Mouse (Mus musculus) embryo, embryonic 10 days (tissue): ENCODE data around the gene Rapgefl1.

Experiments
- DNase-seq: peaks from one replicate; pipeline ENCODE4 v3.0.0-alpha.2; 2015; ENCODE audit warnings: low spot score

Rapgefl1 gene

GRCm38 (mm10) chr11:98836651-98837141 is at the start of gene Rapgefl1:
Rapgefl1 (plus strand) TSS chr11:98836785.
- peak; percentile 87 for DNase-seq

DNA sequence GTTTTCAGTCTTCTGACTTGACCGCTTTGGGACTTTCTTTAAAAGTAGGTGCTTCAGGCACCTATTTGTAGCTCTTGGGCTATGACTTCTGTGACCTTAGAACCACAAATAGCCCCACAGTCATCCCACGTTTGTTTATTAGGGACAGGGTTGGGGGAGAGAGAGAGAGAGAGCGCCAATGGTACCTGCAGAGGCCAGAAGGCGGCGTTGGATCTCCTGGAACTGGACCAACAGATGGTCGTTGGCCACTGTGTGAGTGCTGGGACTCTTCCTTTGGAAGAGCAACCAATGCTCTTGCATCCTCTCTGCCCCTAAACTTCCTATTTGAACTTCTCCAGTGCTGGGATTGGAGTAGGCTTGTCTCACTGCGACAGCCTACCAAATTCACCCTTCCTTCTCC is 49.4 kb upstream of the Rapgefl1 start:
- DNase-seq: no peak

DNA sequence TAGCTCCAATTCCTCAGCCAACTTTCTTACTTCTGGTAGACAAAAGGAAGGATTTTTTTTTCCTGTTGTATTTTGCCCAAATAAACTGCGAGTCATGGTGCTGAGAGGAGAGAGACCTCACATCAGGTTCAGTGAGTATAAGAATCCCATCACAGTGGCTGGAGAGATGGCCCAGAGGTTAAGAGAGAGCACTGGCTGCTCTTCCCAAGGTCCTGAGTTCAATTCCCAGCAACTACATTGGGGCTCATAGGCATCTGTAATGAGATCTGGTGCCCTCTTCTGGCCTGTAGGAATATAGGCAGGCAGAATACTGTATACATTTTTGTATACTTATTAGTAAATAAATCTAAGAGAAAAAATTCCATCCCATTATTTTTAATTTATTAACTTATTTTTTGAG is 48.9 kb upstream of the Rapgefl1 start:
- DNase-seq: no peak

DNA sequence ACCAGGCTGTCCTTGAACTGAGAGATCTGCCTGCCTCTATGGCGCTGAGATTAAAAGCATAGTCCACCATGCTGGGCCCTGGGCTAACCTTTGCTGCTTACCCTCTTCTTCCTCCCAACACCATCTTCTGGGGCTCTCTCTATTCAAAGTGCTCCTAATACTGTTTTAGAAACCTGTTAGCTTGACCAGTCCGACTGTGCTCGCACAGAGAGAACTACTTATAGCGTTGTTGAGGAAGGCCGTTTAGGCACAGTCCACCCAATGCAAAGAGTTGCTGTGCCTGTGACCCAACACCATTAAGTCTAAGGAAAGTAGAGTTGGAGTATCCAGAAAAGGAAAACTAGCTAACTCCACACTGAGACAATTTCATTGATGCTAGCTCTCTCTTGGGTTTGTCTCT is 48.4 kb upstream of the Rapgefl1 start:
- no peak for DNase-seq

GRCm38 (mm10) chr11:98788550-98789218 is 47.9 kb upstream of the Rapgefl1 start:
- DNase-seq: peak; percentile 97

GRCm38 (mm10) chr11:98789219-98789807 is 47.3 kb upstream of the Rapgefl1 start:
- DNase-seq: no peak

DNA sequence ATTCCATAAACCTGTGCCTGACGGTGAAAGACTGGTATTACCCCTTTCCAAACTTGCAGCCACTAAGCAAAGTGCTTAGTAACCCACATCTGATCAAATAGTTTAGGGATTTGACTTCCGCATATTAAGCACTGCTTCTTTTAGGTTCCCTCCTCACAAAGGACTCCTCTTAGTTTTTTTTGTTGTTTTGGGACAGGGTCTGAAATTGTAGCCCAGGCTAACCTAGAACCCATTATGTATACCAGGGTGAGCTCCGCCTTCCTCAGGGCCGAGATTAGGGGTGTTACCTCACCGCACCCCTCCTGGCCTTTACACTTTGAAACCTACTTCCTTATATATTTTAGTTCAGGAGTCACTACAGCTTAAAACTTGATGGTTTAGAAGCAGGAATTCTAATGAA is 46.8 kb upstream of the Rapgefl1 start:
- DNase-seq: no peak

- no peak for DNase-seq
Observed at GRCm38 (mm10) chr11:98790631-98791205, 45.9 kb upstream of the Rapgefl1 start.

- no peak for DNase-seq
Observed at GRCm38 (mm10) chr11:98791448-98791847, 45.1 kb upstream of the Rapgefl1 start.

DNA sequence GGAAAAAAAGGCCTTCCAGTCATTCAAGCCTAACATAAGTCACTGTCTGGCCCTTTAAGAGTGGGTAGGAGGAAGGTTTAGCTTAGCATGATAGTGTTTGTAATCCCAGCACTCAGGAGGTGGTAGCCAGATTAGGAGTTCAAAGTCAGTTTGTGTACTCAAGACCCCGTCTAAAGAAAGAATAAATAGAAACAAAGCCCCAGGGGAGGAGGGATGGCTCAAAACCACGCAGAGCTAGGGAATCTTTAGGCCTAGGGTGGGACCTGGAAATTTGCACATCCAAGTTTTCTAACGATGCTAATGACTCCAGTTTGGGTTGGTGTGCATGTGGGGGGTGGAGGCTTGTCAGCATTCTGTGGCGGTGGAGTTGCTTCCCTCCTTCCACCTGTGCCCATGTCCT is 44.5 kb upstream of the Rapgefl1 start:
- no peak for DNase-seq

DNA sequence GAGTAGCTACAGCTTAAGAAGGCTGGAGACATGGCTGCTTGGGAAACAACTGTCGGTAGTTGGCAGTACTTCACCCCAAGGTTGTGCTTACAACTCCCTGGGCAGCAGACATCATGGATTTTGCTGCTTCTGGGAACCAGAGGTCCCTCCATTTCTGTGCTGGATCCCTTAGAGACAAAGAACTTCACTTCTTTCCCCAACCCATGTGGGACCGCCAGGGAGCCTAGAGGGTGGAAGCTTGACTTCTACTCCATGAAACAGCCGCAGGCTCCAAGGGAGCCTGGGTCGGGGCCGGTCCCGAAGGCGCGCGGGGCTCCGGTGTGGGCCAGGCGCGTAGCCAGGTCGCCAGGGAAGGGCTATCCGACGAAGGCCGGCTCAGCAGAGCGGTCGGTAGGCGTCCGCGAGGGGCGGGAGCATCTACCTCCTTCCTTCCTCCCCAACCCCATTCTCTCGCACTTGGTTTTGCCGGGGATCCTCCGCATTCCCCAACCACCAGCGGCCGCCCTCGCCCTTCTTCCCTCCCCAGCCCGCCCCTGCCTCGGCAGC is 42.0 kb upstream of the Rapgefl1 start:
- DNase-seq: peak; percentile 70

- peak; percentile 90 for DNase-seq
Observed at GRCm38 (mm10) chr11:98795015-98795713, 41.4 kb upstream of the Rapgefl1 start, which contains the start of gene Msl1. Msl1 (plus strand) TSS chr11:98795516.

DNA sequence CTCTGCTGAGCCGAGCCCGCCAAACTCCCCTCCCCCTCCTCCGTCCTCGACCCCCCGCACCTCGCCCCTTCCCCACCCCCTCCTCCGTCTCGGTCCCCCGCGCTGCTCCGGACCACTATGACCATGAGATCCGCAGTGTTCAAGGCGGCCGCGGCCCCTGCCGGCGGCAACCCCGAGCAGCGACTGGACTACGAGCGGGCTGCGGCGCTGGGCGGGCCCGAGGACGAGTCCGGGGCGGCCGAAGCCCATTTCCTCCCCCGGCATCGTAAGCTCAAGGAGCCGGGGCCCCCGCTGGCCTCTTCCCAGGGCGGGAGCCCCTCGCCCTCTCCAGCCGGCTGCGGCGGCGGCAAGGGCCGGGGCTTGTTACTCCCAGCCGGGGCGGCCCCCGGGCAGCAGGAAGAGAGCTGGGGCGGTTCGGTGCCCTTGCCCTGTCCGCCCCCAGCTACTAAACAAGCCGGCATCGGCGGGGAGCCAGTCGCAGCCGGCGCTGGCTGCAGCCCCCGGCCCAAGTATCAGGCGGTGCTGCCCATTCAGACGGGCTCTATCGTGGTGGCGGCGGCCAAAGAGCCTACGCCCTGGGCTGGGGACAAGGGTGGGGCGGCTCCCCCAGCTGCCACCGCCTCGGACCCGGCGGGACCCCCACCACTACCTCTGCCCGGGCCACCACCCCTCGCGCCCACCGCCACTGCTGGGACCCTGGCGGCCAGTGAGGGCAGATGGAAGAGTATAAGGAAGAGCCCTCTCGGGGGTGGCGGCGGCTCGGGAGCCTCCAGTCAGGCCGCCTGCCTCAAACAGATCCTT is 40.7 kb upstream of the Rapgefl1 start:
- no peak for DNase-seq

GRCm38 (mm10) chr11:98796515-98797216 is 39.9 kb upstream of the Rapgefl1 start:
- peak; percentile 91 for DNase-seq

DNA sequence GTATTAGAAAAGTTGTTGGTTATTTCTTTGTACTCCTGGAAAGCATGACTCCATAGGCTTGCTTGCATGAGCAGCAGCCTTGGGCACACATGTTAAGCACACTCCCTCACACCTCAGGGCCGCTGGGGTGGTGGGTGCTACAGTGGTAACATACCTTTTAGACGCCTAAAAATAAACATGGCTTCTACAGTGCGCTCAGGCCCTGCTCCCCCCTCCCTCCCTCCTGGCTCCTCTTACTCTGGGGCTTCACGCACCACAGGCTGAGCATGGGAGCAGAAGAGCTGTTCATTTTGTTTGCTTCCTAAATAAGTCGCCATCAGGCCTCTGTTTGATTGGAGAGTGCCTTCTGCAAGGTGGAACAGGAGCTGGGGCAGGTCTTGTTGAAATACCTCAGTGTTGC is 39.3 kb upstream of the Rapgefl1 start:
- no peak for DNase-seq

DNA sequence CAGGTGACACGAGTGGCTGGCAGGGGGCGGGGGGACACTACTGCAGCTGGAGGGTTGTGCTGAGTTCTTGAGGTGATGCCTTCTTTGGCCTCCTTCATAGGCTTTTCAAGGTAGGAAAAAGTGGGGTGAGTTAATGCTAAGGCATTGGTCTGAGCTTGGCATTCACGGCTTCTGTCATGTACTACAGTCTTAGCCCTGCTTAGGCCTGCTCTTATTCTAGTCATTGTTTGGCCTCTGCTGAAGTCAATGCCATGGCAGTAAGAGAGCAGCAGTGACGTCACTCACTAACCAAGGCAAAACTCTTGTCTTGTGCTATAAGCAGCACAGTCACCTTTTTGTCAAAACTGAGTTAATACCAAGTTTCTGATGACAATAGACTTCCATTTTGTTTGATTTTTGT is 38.7 kb upstream of the Rapgefl1 start:
- peak; percentile 5 for DNase-seq

DNA sequence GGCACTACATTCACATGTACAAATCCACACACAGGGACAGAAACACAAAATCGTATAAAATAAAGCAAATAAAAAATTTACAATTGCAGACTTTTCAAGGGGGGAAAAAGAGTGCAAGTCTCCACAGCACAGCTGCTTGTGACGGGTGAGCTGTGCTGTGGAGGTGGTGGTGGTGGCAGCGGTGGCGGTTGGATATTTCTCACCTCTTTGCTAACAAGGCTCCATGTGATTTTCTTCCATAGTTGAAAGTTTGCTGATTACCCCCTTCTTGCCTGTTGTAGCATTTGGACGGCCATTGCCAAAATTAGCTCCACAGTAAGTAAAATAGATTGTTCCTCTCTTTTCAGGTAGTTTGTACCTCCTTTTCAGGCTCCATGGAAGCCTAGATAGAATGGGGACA is 32.0 kb upstream of the Rapgefl1 start, which contains the start of gene Casc3:
Gene Casc3 (plus strand): TSS at position 301 of the 400 bp plus-strand sequence.
- DNase-seq: no peak

GRCm38 (mm10) chr11:98808417-98808816 is 28.2 kb upstream of the Rapgefl1 start:
- no peak for DNase-seq

GRCm38 (mm10) chr11:98809457-98810290 is 26.9 kb upstream of the Rapgefl1 start:
- DNase-seq: peak; percentile 100

DNA sequence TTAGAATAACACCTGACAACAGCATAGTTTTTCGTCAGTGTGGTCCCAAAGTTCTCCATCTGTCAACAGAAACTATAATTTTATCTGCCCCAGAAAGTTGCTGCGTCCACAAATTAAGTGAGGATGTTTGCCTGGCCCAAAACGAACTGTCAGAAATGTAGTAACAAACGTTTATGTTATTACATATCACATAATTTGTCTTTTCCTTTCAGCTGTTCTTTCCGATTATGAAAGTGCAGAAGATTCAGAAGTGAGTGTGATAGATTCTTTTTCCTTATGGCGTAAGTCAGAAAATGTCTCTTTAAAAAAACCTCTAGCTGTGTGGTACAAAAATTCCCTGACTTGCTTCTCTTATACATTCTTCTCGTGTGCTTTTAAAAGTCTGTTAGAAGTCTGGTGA is 25.9 kb upstream of the Rapgefl1 start:
- no peak for DNase-seq
